Mouse (Mus musculus): ENCODE measurements around the gene Hoxd1. TPM values are rescaled to one million over a fixed set of nuclear protein-coding genes. Genes with fewer than 3 reads are reported as not detected.

The Hoxd1 gene
- polyA plus RNA-seq, 1 experiment from 2014 or later = not detected

DNA sequence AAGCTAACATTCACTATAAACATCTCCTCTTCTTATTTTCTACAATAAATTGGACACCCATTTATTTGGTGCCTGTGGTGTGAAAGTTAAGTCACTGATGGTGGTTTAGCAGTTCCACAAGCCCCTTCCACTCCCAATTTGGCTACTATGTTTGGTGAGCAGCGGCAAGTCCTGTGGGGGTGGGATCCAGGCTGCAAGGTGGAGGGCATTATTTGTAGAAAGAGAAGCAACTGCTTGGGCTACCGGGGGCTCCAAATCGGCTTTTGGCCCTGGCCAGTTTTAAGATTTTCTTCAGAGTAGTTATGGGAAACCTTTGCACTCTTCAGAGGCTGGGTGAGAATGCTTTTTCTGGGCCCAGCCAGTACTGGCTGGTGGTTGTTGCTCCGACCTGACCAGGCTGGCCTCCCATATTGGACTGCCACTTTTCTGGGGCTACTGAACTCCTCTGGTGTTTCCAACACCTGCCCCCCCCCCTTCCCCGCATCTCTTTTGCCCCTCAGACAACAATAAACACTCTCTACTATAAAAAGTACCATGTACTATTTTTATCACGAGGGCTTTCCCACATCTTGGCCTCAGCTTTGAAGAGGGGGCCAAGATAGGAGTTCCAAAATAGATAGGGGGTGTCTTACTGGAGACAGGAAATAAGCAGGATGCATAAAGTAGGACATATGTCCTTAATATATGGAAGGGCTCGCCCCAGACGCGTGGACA is 30.8 kb upstream of the Hoxd1 start:
- H3K9ac ChIP-seq (ENCODE audit: low read length) = no peak overlapping the region
- no peak overlapping the region for H3K4me2 ChIP-seq (ENCODE audit: low read depth, low read length)
- no peaks in the 10 kb centered on the region for H3K36me3 ChIP-seq (ENCODE audit: control insufficient read depth, insufficient read depth, low read length)
- no peak overlapping the region for H3K27ac ChIP-seq (ENCODE audit: low read length)
- H3K4me1 ChIP-seq (replicated peaks; ENCODE audit: control insufficient read depth, insufficient read depth, low read length) = peaks cover 3% of the 10 kb centered on the region; the same call in 1 of the 2 replicates
- H3K27me3 ChIP-seq (ENCODE audit: control insufficient read depth, insufficient read depth, low read depth, low read length) = peaks cover 96% of the 10 kb centered on the region
- no peak overlapping the region for H3K4me3 ChIP-seq (ENCODE audit: low read length)
- WGBS = 11% methylated on average over 9 of the region's 9 CpGs
- no peak for ATAC-seq (ENCODE audit: low read depth)
- no peaks in the 10 kb centered on the region for H3K9me3 ChIP-seq (ENCODE audit: control insufficient read depth, low read length)

DNA sequence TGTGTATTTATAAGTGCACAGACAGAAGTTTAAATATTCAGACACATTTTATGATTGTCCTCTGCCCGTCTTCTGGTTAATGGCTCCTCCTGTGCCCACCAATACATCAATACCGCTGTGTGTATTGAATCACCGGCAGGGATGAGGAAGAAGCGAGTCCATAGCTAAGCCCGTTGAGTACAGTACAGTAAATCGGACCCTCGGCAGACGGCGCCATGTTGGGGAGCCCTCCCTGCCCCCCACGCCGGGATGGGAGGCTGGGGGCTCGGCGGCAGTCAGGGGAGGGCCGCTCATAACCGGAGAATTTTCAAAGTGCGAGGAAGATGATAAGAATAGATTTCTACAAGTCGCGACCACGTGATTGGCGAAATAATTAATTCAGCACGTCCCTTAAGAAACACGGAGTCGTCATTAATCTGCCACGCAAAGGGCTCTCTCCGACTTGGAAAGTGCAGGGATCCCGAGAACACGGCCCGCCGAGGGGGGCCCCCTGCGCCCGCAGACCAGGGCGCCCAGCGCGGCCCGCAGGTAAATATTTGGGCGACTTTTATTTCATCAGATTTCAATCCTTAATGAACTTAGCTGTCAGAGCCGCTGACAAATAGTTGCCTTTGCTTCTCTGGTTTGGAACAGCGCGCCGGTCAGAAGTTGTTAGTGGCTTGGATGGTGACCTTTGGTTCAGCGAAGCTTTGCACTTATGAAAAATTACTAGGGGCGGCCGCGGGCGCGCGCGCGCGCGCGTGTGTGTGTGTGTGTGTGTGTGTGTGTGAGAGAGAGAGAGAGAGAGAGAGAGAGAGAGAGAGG is 30.1 kb upstream of the Hoxd1 start:
- no peak for ATAC-seq (ENCODE audit: low read depth)
- H3K4me1 ChIP-seq (replicated peaks; ENCODE audit: control insufficient read depth, insufficient read depth, low read length) = peaks cover 3% of the 10 kb centered on the region; the same call in 1 of the 2 replicates
- no peak overlapping the region for H3K9ac ChIP-seq (ENCODE audit: low read length)
- WGBS = 1% methylated on average over 52 of the region's 52 CpGs
- no peak overlapping the region for H3K4me3 ChIP-seq (ENCODE audit: low read length)
- H3K27ac ChIP-seq (ENCODE audit: low read length) = no peak overlapping the region
- H3K9me3 ChIP-seq (ENCODE audit: control insufficient read depth, low read length) = no peaks in the 10 kb centered on the region
- no peak overlapping the region for H3K4me2 ChIP-seq (ENCODE audit: low read depth, low read length)
- H3K27me3 ChIP-seq (ENCODE audit: control insufficient read depth, insufficient read depth, low read depth, low read length) = peaks cover 96% of the 10 kb centered on the region
- no peaks in the 10 kb centered on the region for H3K36me3 ChIP-seq (ENCODE audit: control insufficient read depth, insufficient read depth, low read length)

DNA sequence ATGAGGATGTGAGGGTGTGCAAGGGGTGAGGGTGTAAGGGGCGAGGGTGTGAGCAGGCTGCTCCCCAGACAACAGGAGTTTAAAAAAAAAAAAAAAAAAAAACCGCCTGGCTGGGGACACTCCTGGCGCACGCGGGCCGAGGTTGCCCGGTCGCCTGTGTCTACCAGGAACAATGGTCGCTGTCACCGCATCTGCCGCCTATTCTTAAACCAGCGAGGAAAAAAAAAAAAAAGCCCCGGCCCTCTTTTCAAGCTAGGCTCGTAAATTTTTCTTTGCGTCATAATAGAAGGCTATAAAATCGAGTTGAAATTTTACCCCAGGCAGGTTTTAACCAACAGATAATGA is 29.5 kb upstream of the Hoxd1 start:
- H3K4me2 ChIP-seq (ENCODE audit: low read depth, low read length) = no peak overlapping the region
- H3K4me3 ChIP-seq (ENCODE audit: low read length) = no peak overlapping the region
- peaks cover 96% of the 10 kb centered on the region for H3K27me3 ChIP-seq (ENCODE audit: control insufficient read depth, insufficient read depth, low read depth, low read length)
- no peak overlapping the region for H3K27ac ChIP-seq (ENCODE audit: low read length)
- no peaks in the 10 kb centered on the region for H3K36me3 ChIP-seq (ENCODE audit: control insufficient read depth, insufficient read depth, low read length)
- 0% methylated on average over 15 of the region's 16 CpGs for WGBS
- H3K9ac ChIP-seq (ENCODE audit: low read length) = no peak overlapping the region
- no peaks in the 10 kb centered on the region for H3K9me3 ChIP-seq (ENCODE audit: control insufficient read depth, low read length)
- H3K4me1 ChIP-seq (replicated peaks; ENCODE audit: control insufficient read depth, insufficient read depth, low read length) = peaks cover 3% of the 10 kb centered on the region; the same call in 1 of the 2 replicates
- ATAC-seq (ENCODE audit: low read depth) = no peak

DNA sequence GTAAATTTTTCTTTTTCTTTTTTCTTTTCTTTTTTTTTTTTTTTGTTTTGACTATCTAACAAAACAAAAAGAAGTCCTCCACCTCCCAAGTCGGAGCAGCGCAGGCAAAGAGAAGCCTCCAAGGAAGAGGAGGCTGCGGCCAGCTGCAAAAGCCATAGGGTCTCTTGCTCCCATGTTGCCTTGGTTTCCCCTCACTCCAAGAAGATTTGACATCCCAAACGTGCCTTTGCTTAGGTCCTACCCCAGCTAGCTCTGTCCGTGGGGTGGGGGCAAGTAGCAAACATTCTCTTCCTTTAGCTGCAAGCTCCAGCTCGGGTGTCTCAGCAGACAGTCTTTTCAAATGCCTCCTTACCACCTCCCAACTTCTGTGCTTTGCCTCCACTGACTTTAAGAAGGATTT is 29.0 kb upstream of the Hoxd1 start:
- Histone ChIP-seq H3K9me3 (ENCODE audit: control insufficient read depth, low read length) (no peaks in the 10 kb centered on the region), H3K4me3 (ENCODE audit: low read length) (no peak overlapping the region), H3K4me1 (replicated peaks; ENCODE audit: control insufficient read depth, insufficient read depth, low read length) (peaks cover 3% of the 10 kb centered on the region; the same call in 1 of the 2 replicates), H3K4me2 (ENCODE audit: low read depth, low read length) (no peak overlapping the region), H3K27me3 (ENCODE audit: control insufficient read depth, insufficient read depth, low read depth, low read length) (peaks cover 96% of the 10 kb centered on the region), H3K36me3 (ENCODE audit: control insufficient read depth, insufficient read depth, low read length) (no peaks in the 10 kb centered on the region), H3K27ac (ENCODE audit: low read length) (no peak overlapping the region), H3K9ac (ENCODE audit: low read length) (no peak overlapping the region)
- no peak for ATAC-seq (ENCODE audit: low read depth)
- WGBS = 2% methylated on average over 6 of the region's 6 CpGs

DNA sequence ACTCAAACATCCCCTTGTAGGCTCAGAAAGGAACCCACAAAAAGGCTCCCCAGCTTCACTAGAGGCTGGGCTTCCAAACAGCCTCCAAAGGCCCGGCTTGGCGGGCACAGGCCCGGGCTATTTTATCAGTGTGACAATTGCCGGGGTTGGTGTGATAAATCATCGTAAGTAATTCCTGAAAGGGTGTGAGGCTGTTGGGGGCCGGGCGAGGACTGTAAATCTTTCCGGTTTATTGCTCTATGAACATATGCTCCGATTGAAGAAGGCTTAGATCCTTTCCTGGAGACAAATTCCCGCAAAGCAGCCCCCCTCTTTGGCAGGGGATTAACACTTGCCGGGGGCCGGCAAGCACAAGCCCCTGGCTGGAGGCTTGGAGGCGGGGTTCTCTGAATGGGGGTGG is 28.3 kb upstream of the Hoxd1 start:
- Histone ChIP-seq H3K4me1 (replicated peaks; ENCODE audit: control insufficient read depth, insufficient read depth, low read length) (peaks cover 3% of the 10 kb centered on the region; the same call in 1 of the 2 replicates), H3K4me3 (ENCODE audit: low read length) (no peak overlapping the region), H3K9me3 (ENCODE audit: control insufficient read depth, low read length) (no peaks in the 10 kb centered on the region), H3K9ac (ENCODE audit: low read length) (no peak overlapping the region), H3K27me3 (ENCODE audit: control insufficient read depth, insufficient read depth, low read depth, low read length) (peaks cover 96% of the 10 kb centered on the region), H3K4me2 (ENCODE audit: low read depth, low read length) (no peak overlapping the region), H3K36me3 (ENCODE audit: control insufficient read depth, insufficient read depth, low read length) (no peaks in the 10 kb centered on the region), H3K27ac (ENCODE audit: low read length) (no peak overlapping the region)
- WGBS = 2% methylated on average over 13 of the region's 13 CpGs
- no peak for ATAC-seq (ENCODE audit: low read depth)

DNA sequence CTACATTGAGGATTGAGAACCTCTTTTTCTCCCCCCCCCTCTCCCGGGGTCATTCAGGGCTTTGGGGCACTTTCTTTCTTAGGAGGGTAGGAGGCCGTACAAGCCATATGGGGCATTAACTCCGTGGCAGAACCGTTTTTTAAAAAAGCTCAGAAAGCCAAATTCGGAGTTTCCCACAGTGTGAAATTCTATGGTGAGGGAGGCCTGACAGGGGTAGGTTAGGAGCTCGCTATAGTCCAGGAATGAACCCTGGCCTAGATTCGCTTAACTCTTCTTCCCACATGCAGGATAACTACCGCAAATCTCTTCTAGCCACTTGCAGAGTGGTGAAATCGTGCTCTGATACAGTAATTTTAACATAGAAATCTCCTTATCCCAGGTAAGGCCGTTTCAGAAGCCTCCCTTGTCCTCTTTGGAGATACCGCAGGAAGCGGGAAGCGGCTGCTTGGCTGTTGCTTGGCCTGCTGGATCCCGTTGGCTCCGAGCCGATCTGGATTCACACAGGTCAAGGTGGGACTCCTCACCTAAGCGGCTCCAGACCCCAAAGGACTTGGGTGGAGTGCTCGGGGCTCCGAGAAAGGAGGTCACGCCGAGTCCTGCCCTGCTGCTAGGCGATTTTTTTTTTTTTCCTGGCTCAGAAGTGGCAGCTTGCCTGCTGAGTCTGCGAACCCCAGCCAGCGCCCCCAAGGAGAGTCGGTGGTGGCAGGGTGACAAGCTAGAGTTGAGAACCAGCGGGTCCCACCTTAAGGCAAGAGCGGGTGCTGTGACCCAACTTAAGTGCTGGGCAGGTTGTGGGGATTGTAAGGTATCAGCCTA is 27.6 kb upstream of the Hoxd1 start:
- H3K9ac ChIP-seq (ENCODE audit: low read length) = no peak overlapping the region
- no peaks in the 10 kb centered on the region for H3K9me3 ChIP-seq (ENCODE audit: control insufficient read depth, low read length)
- H3K27me3 ChIP-seq (ENCODE audit: control insufficient read depth, insufficient read depth, low read depth, low read length) = peaks cover 98% of the 10 kb centered on the region
- no peak for ATAC-seq (ENCODE audit: low read depth)
- no peak overlapping the region for H3K4me2 ChIP-seq (ENCODE audit: low read depth, low read length)
- H3K4me1 ChIP-seq (replicated peaks; ENCODE audit: control insufficient read depth, insufficient read depth, low read length) = peaks cover 3% of the 10 kb centered on the region; the same call in 1 of the 2 replicates
- H3K36me3 ChIP-seq (ENCODE audit: control insufficient read depth, insufficient read depth, low read length) = no peaks in the 10 kb centered on the region
- 4% methylated on average over 27 of the region's 27 CpGs for WGBS
- H3K4me3 ChIP-seq (ENCODE audit: low read length) = no peak overlapping the region
- H3K27ac ChIP-seq (ENCODE audit: low read length) = no peak overlapping the region

DNA sequence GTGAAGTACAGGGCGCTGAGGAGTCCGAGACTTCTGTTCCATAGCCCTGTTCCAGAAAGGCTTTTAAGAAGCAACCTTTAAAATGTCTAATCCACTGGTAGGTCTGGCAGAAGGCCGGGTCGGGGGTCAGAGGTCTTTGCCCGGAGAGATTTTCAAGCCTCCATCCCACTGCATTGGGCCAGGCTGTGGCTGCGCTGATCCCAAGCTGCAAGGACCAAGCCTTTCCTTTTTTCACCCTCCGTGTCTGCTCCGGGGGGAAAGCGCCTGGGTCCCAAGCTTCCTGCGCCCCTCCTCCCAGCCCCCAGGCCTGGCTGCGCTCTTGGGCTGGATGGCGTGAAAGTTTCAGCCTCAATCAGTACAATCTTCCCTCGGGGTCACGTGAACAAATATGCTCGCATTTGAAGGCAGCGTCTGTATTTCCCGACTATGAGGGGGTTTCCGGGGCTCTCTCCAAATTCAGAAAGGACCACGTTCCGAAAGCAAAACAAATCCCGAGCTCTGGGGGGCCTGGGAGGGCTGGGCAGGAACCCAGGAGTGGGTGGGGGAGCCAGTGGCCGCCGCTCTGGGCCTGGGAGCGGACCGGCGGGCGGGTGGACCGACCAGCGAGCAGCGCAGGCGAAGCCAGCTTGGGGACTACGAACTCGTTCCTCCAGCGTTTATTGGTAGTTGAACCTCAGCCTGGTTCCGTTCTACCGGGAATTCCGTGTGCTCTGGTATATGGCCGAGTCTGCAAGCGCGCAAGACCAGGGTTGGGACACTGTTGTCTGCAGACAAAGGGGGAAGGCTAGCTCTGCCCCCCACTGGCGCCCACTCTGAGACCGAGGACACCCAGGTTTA is 26.7 kb upstream of the Hoxd1 start:
- no peaks in the 10 kb centered on the region for H3K9me3 ChIP-seq (ENCODE audit: control insufficient read depth, low read length)
- no peak overlapping the region for H3K9ac ChIP-seq (ENCODE audit: low read length)
- peaks cover 98% of the 10 kb centered on the region for H3K27me3 ChIP-seq (ENCODE audit: control insufficient read depth, insufficient read depth, low read depth, low read length)
- no peaks in the 10 kb centered on the region for H3K36me3 ChIP-seq (ENCODE audit: control insufficient read depth, insufficient read depth, low read length)
- H3K4me3 ChIP-seq (ENCODE audit: low read length) = peak overlapping the region; percentile 28
- WGBS = under 1% methylated on average over 42 of the region's 42 CpGs
- peaks cover 3% of the 10 kb centered on the region; the same call in 1 of the 2 replicates for H3K4me1 ChIP-seq (replicated peaks; ENCODE audit: control insufficient read depth, insufficient read depth, low read length)
- peak overlapping the region; percentile 31 for H3K4me2 ChIP-seq (ENCODE audit: low read depth, low read length)
- no peak overlapping the region for H3K27ac ChIP-seq (ENCODE audit: low read length)
- ATAC-seq (ENCODE audit: low read depth) = no peak

DNA sequence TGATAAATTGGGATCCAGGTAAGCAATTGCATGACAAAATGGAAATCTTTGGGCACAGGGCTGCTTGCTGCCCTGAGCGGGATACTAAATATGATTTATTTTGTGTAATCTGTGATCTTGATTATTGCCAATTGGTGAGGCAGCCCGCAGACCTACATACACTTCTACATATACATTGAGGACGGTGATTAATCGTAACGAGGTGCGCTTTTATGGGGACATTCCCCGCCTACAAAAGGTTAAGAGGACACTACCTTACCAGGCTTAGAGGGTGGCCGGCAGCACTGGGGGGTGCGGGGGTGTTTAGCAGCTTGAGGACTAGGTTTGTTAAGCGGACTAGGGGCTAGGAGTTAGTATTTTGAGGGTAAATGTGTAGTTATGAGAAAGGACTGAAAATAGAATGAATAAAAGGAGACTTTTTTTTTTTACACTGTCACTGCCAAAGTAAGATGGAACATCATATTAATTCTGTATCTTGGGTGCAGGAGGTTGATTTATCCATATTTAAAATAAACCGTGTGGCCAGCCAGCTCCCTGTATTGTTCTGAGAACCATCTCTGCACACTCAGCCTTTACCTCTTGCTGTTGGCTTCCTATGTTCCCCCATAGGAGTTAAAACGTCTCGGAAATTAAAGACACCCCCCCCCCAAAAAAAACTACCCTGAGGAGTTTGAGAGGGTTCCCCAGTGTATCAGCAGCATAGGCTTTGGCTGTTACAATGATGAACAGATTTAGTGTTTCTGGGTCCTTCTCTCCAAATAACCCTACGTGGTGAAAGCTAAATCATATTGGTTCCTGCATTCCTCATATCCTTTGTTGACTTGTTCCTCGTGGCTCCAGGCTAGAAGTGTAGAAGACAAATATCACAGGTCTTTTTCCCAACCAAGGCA is 25.8 kb upstream of the Hoxd1 start:
- Histone ChIP-seq H3K4me1 (replicated peaks; ENCODE audit: control insufficient read depth, insufficient read depth, low read length) (peaks cover 3% of the 10 kb centered on the region; the same call in 1 of the 2 replicates), H3K4me3 (ENCODE audit: low read length) (no peak overlapping the region), H3K36me3 (ENCODE audit: control insufficient read depth, insufficient read depth, low read length) (no peaks in the 10 kb centered on the region), H3K27me3 (ENCODE audit: control insufficient read depth, insufficient read depth, low read depth, low read length) (peaks cover 99% of the 10 kb centered on the region), H3K27ac (ENCODE audit: low read length) (no peak overlapping the region), H3K4me2 (ENCODE audit: low read depth, low read length) (no peak overlapping the region), H3K9me3 (ENCODE audit: control insufficient read depth, low read length) (no peaks in the 10 kb centered on the region), H3K9ac (ENCODE audit: low read length) (no peak overlapping the region)
- no peak for ATAC-seq (ENCODE audit: low read depth)
- 2% methylated on average over 15 of the region's 15 CpGs for WGBS
